Mouse (Mus musculus): ENCODE results near the gene Dcst1.
A peak's percentile ranks its signal among the peaks of the same experiment; 100 is the strongest.

Gene Dcst1

GRCm38 (mm10) chr3:89365486-89366414 lies 697 bp upstream of the Dcst1 start:
- DNase-seq (ENCODE audit: extremely low read depth, low read depth) = no peak

- DNase-seq (ENCODE audit: extremely low read depth, low read depth) = no peak
Measured at GRCm38 (mm10) chr3:89364631-89365030, 422 bp downstream of the Dcst1 start.

DNA sequence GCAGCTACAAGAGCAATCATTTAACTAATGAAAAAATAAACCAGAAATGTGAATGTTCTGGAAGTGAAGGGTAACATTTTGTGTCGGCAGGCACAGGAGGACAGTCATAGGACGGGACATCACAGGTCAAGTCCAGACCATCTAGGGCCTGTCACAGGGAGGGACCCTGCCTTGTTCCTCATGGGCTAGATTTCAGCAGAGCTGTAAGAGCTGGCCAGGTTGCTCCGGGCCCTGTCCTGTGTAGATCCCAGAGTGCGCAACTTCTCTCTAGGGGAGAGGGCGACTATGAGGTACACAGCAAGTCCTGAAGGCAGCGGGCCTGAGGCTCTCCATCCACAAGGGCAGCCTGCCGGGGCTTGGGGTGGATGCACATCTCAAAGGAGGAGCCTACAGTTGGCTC lies 3.4 kb downstream of the Dcst1 start, which contains the start of gene Dcst2:
Dcst2 (plus strand) TSS at position 301 of the 400 bp plus-strand sequence.
- DNase-seq (ENCODE audit: extremely low read depth, low read depth) = no peak

- DNase-seq (ENCODE audit: extremely low read depth, low read depth) = peak; percentile 77
Measured at GRCm38 (mm10) chr3:89360237-89360636, 4.8 kb downstream of the Dcst1 start.

- DNase-seq (ENCODE audit: extremely low read depth, low read depth) = no peak
Measured at GRCm38 (mm10) chr3:89359630-89360029, 5.4 kb downstream of the Dcst1 start.

DNA sequence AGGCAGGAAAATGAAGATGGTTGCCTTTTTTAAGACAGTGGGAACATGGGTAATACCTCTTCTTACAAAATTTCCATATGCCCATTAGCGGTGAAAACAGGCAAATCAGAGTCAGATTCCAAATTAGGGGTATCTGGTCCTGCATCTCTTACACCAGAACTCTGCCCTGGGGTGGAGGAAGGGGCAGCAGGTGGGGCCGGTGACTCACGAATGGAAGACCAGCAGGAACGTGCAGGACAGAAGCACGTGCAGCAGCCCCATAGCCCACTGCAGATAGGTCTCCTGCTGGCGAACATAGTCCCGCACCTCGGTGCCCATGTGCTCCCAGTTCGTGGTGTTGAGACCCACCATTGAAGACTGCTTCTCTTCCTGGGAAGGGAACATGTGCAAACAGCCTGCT lies 9.0 kb downstream of the Dcst1 start:
- DNase-seq (ENCODE audit: extremely low read depth, low read depth) = no peak

GRCm38 (mm10) chr3:89355512-89355902 lies 9.5 kb downstream of the Dcst1 start:
- DNase-seq (ENCODE audit: extremely low read depth, low read depth) = no peak

DNA sequence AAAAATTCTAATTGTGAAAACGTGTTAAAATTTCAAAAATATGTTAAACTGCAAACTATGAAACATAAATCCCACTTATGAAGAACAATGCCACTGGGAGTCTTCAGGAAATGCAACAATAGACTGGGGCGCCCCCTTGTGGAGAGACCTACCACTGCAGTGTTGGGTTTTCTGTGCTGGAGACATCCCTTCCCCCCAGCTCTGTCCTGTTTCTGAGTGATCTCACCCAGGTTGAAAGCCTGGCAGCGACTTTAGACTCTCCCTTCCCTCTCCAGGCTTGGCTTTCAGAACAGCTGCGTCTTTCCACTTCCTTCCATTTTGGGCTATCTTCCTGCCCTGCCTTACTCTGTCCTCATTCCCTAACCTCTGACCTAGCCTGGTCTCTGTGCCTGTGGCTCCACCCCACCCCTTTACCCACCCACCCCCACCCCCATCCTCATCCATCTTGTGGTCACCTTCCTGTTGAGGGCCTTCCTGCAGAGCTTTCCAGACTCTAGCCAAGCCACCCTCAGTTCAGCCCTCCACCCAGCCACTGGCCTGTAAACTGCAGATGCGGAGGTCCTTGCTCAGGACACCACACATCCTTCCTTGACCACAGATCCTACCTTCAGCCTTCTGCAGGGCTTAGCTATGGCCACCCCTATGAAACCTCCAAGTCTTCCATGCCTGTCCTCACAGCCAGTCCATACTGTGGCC lies 10.1 kb downstream of the Dcst1 start:
- peak; percentile 50 for DNase-seq (ENCODE audit: extremely low read depth, low read depth)

DNA sequence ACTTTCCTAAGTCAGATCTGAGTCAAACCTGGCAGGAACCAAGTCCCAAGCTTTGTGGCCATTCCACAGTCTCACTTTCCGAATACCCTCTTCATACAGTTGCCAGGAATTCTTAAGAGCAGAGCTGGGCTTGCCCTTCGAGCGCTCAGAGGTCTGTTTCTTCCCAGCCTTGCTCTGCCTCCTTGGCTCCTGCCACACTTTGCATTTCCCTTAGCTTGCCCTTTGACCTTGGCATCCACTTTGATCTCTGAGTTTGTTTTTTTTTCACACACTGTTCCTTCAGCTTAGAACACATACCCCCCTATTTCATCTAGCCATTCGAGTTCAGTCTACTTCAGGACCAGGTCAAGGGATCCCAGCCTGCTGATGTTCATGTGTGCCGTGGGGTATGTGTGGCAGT lies 13.8 kb downstream of the Dcst1 start:
- DNase-seq (ENCODE audit: extremely low read depth, low read depth) = no peak

DNA sequence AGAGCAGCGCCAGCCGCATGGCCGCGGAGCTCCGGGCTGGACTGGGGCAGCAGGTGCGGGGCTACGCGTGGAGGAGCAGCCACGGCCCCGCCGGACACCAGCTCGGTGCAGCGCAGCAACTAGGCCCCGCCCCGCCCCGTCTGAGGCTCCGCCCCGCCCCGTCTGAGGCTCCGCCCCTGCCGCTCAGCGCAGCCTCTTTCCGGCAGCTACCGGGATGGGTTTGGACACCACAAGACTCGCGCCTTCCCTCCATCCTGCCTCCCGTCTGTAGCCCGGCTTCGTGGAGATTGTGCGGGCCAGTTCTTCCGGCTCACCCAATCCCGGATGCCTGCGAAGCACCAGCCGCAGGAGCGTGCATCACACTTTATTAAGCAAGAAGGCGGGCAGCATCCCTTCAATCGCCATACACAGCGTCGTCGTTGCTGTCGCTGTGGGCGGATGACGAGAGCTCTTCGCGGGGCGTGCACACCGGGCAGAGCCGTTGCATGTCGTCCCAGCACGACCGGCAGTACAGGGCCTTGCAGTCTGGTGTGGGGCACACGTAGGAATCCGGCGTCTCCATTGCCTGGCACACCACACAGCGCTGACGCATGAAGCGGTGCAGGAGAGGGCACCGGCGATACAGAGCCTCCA lies 15.1 kb downstream of the Dcst1 start, which contains the start of gene Adam15:
Adam15 (minus strand) TSS at position 128 of the 633 bp plus-strand sequence.
- DNase-seq (ENCODE audit: extremely low read depth, low read depth) = peak; percentile 67

DNA sequence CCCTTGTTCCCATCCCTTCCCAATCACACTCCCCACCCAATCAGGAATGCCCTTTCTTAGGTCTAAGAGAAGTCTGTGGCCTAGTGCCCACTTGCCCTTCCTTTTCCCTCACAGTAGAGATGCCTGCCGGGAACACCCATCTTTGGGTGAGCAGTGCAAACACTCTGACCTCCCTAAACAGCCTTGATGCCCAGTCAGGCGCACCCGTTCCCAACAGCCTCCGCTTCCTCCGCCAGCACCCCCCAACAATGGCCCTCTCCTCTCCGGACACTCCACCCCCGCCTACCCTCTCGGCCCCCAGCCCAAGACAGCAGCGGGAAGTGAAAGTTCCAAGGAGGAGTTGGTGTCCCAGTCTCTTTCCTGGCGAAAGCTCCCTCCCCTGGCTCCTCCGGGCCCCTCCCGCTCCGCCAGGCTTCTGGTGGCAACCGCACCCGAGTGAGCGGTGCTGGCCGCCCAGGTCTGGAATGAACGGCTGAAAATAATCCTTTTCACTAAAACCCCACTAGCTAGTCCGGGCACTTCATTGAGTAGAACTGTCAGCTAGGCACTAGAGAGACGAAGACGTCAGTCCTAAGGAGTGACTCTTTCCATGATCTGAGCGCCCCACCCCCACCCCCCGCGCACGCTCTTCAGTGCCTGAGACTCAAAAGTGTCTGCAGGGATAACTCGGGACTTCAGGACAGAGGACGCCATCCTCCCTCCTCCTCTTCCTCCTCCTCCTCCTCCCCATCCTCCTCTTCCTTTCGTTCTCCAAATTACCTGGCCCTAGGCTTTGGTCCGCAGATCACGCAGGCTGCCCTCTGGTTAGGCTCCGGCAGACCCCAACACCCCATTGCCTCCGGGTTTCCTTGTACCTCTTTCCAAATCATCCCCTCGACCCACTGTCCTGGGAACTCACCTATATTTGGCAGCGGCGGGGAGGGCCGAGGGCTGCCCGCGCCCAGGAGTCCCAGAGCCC lies 15.9 kb downstream of the Dcst1 start:
- peak; percentile 38 for DNase-seq (ENCODE audit: extremely low read depth, low read depth)

- DNase-seq (ENCODE audit: extremely low read depth, low read depth) = no peak
Measured at GRCm38 (mm10) chr3:89347916-89348315, 17.1 kb downstream of the Dcst1 start.

GRCm38 (mm10) chr3:89346815-89347540 lies 18.1 kb downstream of the Dcst1 start:
- DNase-seq (ENCODE audit: extremely low read depth, low read depth) = no peak

DNA sequence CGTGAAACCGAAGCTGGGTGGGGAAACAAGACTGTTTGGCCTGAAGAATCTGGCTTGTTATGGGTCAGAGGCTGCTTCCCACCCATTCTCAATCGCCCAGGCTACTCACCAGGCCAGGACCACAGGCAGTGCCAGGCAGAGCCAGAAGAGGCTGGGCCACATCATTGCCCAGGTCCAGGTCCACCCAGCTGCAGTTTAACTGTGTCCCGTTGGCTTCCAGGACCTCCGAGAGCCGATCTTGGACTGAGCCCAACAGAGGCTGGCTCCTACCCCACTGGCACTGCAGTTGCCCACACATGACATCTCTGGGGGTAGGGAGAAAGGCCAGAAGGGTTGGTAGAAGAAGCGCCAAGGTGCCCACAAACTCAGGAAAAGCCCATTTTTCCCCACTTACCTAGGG lies 21.8 kb downstream of the Dcst1 start:
- no peak for DNase-seq (ENCODE audit: extremely low read depth, low read depth)

DNA sequence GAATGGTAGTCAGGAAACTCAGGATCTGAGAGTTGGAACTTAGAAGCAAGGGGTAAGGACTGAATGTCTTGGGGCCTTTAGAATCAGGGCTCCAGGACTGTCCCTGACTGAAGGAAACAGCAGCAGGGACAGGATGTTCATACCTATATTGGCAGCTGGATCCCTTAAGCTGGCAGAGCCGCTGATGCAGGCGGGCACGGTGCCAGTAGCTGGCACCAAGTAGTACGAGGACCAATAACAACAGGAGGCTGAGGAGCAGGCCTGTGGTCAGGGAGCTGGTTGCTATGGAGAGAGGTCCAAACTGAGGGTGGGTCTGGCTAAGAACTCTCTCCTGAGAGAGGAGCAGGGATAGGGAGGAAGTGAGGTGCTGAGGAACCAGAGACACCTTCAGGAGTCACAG lies 23.3 kb downstream of the Dcst1 start:
- DNase-seq (ENCODE audit: extremely low read depth, low read depth) = no peak

DNA sequence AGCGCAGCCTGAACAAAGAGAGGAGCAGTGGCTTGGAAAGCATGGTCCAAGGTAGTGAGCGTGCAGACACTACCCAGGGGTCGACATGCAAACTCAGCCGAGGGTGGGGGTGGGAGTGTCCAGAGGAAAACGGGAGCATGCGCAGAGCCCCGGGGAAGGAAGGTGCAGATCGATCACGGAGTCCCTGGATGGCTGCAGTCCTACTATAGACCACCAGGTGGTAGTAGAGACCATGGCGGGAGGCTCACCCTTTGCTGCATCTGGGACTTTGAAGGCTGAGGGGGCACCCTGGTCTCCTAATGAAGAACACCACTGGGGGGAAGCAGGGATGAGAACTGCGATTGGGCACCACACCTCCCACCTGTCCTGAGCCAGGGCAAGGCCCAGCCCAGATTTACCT lies 24.6 kb downstream of the Dcst1 start:
- DNase-seq (ENCODE audit: extremely low read depth, low read depth) = no peak

GRCm38 (mm10) chr3:89339416-89339815 lies 25.6 kb downstream of the Dcst1 start:
- no peak for DNase-seq (ENCODE audit: extremely low read depth, low read depth)

DNA sequence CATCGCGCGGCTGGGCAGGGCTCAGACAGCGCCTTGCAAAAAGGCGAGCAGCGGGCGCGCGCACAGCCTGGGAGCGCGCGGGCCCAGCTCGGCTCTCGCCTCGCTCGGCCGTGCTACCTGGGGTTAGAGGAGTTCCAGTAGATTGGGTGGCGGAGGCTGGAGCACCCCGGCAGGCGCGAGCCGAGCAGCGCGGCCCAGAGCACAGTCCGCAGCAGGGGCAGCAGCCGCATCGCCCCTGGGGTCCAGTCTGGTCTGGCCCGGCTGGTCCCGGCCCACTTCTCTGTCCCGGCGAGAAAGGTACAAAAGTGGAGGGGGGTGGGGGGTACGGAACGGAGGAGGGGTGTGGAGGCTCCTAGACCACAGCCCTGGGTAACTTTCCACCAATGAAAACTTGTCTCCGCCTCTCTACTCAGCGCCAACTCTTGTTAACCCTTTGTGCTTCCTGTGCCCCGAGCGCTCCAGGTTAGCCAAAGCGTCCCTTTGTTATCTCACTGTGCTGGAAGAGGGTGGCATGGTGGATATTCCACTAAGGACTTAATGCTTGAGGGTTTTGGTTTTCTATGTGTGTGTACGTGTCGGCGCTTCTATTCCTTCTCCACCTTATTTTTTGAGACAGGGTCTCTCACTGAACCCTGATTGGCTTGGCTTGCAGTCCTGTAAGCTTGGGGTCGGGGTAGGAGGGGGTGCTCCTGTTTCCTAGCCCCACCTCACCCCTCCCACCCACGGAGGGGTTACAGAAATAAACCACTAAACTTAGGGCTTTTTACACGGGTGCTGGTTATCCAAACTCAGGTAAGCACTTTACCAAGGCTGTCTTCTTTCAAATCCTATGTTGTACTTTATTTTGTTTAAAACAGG lies 27.1 kb downstream of the Dcst1 start, which contains the start of gene Efna4:
Efna4 (minus strand) TSS at position 308 of the 858 bp plus-strand sequence.
- DNase-seq (ENCODE audit: extremely low read depth, low read depth) = peak; percentile 69

Data from MEL-GATA-1-ER (cell line).